Mouse (Mus musculus) hindbrain, embryonic 14.5 days (tissue): ENCODE data around the gene Nav2. TPM values are rescaled to one million over a fixed set of nuclear protein-coding genes. Genes with fewer than 3 reads are reported as not detected.

Experiments used
- ATAC-seq: fragments of 200-750 bp; cut with Nextera tagmentation; 2 replicates; pipeline ENCODE4 v1.8.0; 2017; ENCODE audit warnings: moderate number of reproducible peaks, mild to moderate bottlenecking, moderate TSS enrichment, moderate library complexity; ENCODE audit not compliant: low FRiP score
- DNase-seq: peaks from one replicate; pipeline ENCODE4 v3.0.0-alpha.2; 2015; ENCODE audit warnings: low spot score
- H3K27ac ChIP-seq: fragments of 300-500 bp; sonication (generic); 2 replicates; pipeline ENCODE4 v1.5.1; 2014; ENCODE audit warnings: mild to moderate bottlenecking, moderate library complexity
- H3K27me3 ChIP-seq: fragments of 300-500 bp; sonication (generic); 2 replicates; pipeline ENCODE4 v1.6.1; 2014; ENCODE audit warnings: mild to moderate bottlenecking, low read length, mixed read lengths; ENCODE audit not compliant: control insufficient read depth, insufficient read depth
- H3K36me3 ChIP-seq: fragments of 300-500 bp; sonication (generic); replicated peaks from 2 replicates; pipeline ENCODE4 v1.6.1; 2014; ENCODE audit not compliant: control insufficient read depth, insufficient read depth
- H3K4me1 ChIP-seq: fragments of 300-500 bp; sonication (generic); replicated peaks from 2 replicates; pipeline ENCODE4 v1.6.1; 2014; ENCODE audit warnings: antibody characterized with exemption, low read length, mixed read lengths; ENCODE audit not compliant: control insufficient read depth, insufficient read depth
- H3K4me2 ChIP-seq: fragments of 300-500 bp; sonication (generic); replicated peaks from 2 replicates; pipeline ENCODE4 v1.6.1; 2014; ENCODE audit warnings: mild to moderate bottlenecking, moderate library complexity
- H3K4me3 ChIP-seq: fragments of 300-500 bp; sonication (generic); replicated peaks from 2 replicates; pipeline ENCODE4 v1.5.1; 2014; ENCODE audit warnings: mild to moderate bottlenecking, low read length
- H3K9ac ChIP-seq: fragments of 300-500 bp; sonication (generic); 2 replicates; pipeline ENCODE4 v1.6.1; 2014
- H3K9me3 ChIP-seq: fragments of 300-500 bp; sonication (generic); 2 replicates; pipeline ENCODE4 v1.6.1; 2016; ENCODE audit warnings: low read length; ENCODE audit not compliant: control insufficient read depth
- WGBS: fragments of 180-500 bp; shearing (Covaris S2); extraction: QIAGEN DNeasy Blood & Tissue Kit; methylation state at CpG from one replicate; pipeline ENCODE4 v1.1.7; 2014; 5-methylcytosine and 5-hydroxymethylcytosine counted together
- polyA plus RNA-seq: library from polyadenylated mRNA; unstranded; fragments of >200 nt; fragmentation: Nextera tagmentation; extraction: Ambion mirVana; gene quantifications from 2 replicates; pipeline ENCODE4 v1.2.1, GENCODE M21; 2014

Nav2 gene
- polyA plus RNA-seq, 1 experiment from 2014 or later, result 28.2 TPM

DNA sequence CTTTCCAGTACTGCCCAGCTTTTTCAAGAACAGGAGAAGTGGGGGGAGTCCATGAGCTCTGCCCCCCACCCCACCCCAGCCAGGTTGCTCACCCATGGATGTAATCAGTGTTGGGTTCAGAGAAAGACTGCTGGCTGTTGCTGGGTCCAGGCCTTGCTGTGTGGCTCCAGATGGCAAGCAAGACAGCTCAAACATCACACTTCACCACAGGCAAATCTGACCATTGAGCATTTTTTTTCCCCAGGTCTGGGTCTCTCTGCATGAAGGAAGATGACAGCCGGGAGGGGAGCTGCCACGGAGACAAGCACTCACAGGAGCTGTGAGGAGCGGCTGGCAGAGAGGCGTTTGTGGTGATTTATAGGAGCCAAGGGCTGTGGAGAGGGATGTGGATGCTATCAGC lies 55.0 kb downstream of the Nav2 start:
- Histone ChIP-seq H3K36me3 (no peaks in the 10 kb centered on the region), H3K4me1 (peaks cover 84% of the 10 kb centered on the region), H3K4me3 (peak overlapping the region; percentile 14; the same call in 1 of the 2 replicates), H3K9ac (peak overlapping the region; percentile 38), H3K9me3 (no peaks in the 10 kb centered on the region), H3K27me3 (no peaks in the 10 kb centered on the region), H3K27ac (peak overlapping the region; percentile 65), H3K4me2 (peak overlapping the region; percentile 86)
- WGBS, result 23% methylated on average over 4 of the region's 4 CpGs
- ATAC-seq, result no peak
- no peak for DNase-seq

DNA sequence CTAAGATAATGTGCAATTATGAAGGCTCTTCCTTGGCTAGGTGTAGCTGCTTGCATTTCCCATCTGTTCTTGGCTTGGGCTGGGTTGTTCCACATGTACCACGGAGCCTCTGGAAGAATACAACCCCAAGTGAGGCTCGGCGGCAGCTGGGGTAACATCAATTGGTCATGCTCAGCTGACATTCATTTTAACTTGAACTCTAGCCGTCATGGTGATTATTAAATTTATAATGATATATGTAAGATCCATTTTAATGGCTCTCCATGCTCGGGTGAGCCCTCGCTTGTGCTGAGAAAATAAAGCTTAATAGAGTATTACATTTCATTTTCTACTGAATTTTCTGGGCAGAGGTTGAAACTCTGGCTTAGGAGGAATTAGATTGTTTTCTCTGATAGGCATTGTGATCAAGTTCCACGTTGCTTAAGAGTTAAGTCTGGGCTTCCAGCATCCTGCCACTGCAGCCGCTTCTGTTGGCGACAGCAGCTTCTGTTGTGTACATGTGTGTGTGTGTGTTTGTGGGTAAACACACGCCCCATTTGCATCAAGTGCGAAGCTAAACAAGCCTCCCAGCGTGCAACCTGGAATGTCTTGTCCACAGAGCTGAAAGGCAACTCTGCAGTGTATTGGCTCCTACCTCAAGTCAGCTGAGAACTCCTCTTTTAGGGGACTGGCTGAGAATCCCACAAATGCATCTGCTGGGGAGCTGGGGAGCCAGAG lies 57.4 kb downstream of the Nav2 start:
- Histone ChIP-seq H3K9ac (peak overlapping the region; percentile 9; the same call in 1 of the 2 replicates), H3K27me3 (no peaks in the 10 kb centered on the region), H3K36me3 (no peaks in the 10 kb centered on the region), H3K9me3 (no peaks in the 10 kb centered on the region), H3K4me1 (peaks cover 80% of the 10 kb centered on the region), H3K27ac (peak overlapping the region; percentile 58), H3K4me3 (peak overlapping the region; percentile 19), H3K4me2 (peak overlapping the region; percentile 48)
- ATAC-seq, result peak; percentile 23; the same call in 1 of the 2 replicates
- DNase-seq, result no peak
- WGBS, result 18% methylated on average over 12 of the region's 12 CpGs

DNA sequence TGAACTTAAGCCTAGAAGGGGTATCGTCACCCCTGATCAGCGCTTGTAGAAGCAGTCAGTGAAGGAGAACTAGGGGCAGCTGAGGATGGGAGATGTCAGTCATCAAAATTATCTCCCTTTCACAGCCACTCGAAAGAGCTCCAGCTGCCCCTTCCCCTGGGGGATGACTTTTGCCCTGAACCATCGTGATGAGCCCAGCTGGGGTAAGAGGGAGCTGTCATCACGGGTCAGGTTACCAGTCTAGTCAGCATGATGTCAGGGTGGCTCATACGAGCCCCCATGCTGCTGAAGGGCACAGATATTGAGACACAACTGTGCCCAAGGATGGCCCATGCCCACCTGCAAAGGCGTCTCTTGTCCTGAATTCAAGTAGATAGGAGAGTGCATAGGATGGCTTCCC lies 72.5 kb downstream of the Nav2 start:
- no peaks in the 10 kb centered on the region for H3K9me3 ChIP-seq
- ATAC-seq, result no peak
- H3K4me3 ChIP-seq, result no peak overlapping the region
- no peaks in the 10 kb centered on the region for H3K27me3 ChIP-seq
- 35% methylated on average over 7 of the region's 7 CpGs for WGBS
- peaks cover 26% of the 10 kb centered on the region; the same call in 1 of the 2 replicates for H3K4me1 ChIP-seq
- no peak for DNase-seq
- no peak overlapping the region for H3K27ac ChIP-seq
- H3K4me2 ChIP-seq, result no peak overlapping the region
- H3K36me3 ChIP-seq, result no peaks in the 10 kb centered on the region
- no peak overlapping the region for H3K9ac ChIP-seq

DNA sequence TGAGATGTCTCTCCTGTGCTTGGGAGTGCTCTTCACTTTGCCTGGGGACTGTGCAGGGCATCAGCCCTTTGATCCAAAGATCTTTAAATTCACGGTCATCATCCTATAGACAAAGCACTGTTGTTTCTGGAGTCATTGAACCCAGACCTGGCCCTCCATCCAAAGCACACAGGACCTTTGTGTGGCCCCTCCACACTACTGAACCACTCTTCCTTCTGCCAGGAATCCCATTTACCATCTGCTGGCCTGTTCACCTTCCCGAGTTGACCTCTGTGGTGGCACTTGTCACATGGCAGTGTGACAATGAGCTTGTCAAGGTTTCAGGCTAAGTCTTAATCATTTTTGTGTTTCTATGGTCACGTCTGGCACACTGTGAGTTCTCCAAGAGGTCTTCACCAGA lies 73.3 kb downstream of the Nav2 start:
- DNase-seq (no peak), ATAC-seq (no peak)
- 21% methylated on average over 3 of the region's 3 CpGs for WGBS
- no peak overlapping the region for H3K9ac ChIP-seq
- H3K27me3 ChIP-seq, result no peaks in the 10 kb centered on the region
- H3K4me3 ChIP-seq, result no peak overlapping the region
- peaks cover 25% of the 10 kb centered on the region; the same call in 1 of the 2 replicates for H3K4me1 ChIP-seq
- H3K9me3 ChIP-seq, result no peaks in the 10 kb centered on the region
- H3K4me2 ChIP-seq, result no peak overlapping the region
- H3K36me3 ChIP-seq, result no peaks in the 10 kb centered on the region
- H3K27ac ChIP-seq, result no peak overlapping the region

DNA sequence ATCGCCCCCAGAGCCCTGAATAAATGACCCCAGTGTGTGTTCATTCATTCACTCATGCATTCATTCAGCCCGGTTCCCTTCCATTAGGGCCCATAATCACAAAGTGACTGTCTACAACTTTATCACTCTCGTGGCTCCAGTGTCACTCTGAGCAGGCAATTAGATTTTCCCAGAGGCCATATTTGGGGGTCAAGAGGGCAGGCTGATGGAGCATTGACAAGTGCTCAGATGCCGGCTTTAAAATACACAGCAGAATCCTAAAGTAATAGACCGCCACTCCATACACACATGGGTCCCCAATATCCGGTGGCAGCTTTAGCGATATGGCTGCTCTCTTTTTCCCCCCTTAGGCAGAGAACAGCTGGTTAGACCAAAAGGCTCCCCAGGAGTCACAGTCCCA lies 74.1 kb downstream of the Nav2 start:
- H3K9ac ChIP-seq, result no peak overlapping the region
- peaks cover 18% of the 10 kb centered on the region; the same call in 1 of the 2 replicates for H3K4me1 ChIP-seq
- ATAC-seq (no peak), DNase-seq (no peak)
- H3K4me2 ChIP-seq, result no peak overlapping the region
- H3K27ac ChIP-seq, result no peak overlapping the region
- H3K4me3 ChIP-seq, result no peak overlapping the region
- no peaks in the 10 kb centered on the region for H3K9me3 ChIP-seq
- H3K36me3 ChIP-seq, result no peaks in the 10 kb centered on the region
- H3K27me3 ChIP-seq, result no peaks in the 10 kb centered on the region
- 34% methylated on average over 7 of the region's 7 CpGs for WGBS

DNA sequence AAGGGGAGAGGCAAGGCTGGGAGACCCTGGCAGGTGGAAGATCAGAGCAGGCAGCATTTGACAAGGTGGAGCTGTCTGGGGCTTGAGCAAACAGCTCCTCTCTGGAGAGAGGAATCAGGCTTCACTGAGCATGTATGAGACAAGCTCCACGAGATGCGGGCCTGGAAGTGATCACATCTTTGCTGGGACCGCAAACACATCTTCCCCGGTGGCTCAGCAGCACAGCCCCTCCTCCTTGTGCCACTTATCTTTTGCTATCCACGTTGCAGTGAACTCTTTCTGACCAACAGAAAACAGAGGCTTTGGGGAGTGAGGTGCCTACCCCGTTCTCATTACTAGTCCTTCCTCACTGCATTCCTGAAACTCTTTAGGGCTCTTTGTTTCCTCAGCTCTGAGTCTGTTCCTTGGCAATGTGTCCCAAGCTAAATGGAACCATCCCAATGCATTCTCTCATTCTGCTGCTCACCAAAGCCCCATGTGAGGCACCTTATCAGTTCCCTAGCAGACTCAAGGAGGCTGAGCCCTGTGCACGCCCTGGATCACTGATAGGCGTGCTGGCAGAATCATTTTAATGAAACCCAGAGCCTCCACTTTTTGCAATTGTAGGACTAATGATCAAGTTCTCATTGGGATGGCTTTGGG lies 83.5 kb downstream of the Nav2 start:
- Histone ChIP-seq H3K27me3 (no peaks in the 10 kb centered on the region), H3K36me3 (no peaks in the 10 kb centered on the region), H3K4me1 (peaks cover 26% of the 10 kb centered on the region), H3K27ac (no peak overlapping the region), H3K4me3 (no peak overlapping the region), H3K9ac (no peak overlapping the region), H3K9me3 (no peaks in the 10 kb centered on the region), H3K4me2 (no peak overlapping the region)
- DNase-seq (no peak), ATAC-seq (no peak)
- 41% methylated on average over 8 of the region's 8 CpGs for WGBS

DNA sequence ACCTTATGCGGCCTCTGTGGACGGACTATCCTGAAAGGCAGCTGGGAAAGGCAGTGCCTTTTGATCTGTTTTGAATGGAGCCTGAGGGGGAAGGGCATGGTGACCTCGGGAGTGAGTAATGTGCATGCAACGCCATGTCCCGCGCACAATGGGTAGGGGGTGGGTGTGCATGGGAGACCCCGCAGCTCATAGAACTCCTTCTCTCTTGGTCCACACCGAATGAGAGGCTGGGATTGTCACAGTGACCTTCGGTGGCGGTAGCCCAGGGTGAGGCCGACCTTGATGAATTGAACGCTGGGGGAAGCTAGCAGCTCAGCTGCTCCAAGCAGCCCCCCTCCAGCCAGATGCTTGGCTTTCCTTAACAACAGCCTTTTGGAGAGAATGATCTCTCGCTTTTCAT lies 86.7 kb downstream of the Nav2 start:
- H3K27ac ChIP-seq, result peak overlapping the region; percentile 66
- H3K4me2 ChIP-seq, result peak overlapping the region; percentile 0; the same call in 1 of the 2 replicates
- 3% methylated on average over 13 of the region's 13 CpGs for WGBS
- no peak overlapping the region for H3K4me3 ChIP-seq
- H3K9ac ChIP-seq, result peak overlapping the region; percentile 35; the same call in 1 of the 2 replicates
- DNase-seq (no peak), ATAC-seq (peak; percentile 71; the same call in 1 of the 2 replicates)
- H3K9me3 ChIP-seq, result no peaks in the 10 kb centered on the region
- no peaks in the 10 kb centered on the region for H3K27me3 ChIP-seq
- H3K36me3 ChIP-seq, result no peaks in the 10 kb centered on the region
- H3K4me1 ChIP-seq, result peaks cover 38% of the 10 kb centered on the region

DNA sequence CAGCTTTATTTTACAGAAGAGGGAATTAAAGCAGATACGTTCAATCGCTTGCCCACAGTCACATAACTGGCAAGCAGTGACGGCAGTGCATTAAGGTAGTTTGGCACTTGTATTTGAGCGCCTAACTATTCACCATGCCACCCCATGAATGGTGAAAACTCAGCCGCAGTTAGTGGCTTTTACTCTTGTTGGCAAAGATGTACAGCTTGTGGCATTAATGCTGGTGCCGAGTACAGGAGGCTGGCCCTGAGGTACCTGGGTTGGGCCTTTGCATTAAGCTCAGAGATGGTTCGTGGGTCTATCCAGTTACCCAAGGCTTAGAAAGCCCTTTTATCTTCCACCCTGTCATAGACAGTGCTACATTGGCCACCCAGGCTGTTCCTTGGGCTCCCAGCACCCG lies 87.2 kb downstream of the Nav2 start:
- H3K9ac ChIP-seq, result no peak overlapping the region
- peaks cover 40% of the 10 kb centered on the region for H3K4me1 ChIP-seq
- no peaks in the 10 kb centered on the region for H3K27me3 ChIP-seq
- no peaks in the 10 kb centered on the region for H3K36me3 ChIP-seq
- DNase-seq (no peak), ATAC-seq (no peak)
- H3K4me2 ChIP-seq, result 0 out of 2 replicates have a peak overlapping the region, but pooled peaks have one; percentile 0
- H3K9me3 ChIP-seq, result no peaks in the 10 kb centered on the region
- H3K4me3 ChIP-seq, result no peak overlapping the region
- peak overlapping the region; percentile 66 for H3K27ac ChIP-seq
- WGBS, result 21% methylated on average over 8 of the region's 8 CpGs

DNA sequence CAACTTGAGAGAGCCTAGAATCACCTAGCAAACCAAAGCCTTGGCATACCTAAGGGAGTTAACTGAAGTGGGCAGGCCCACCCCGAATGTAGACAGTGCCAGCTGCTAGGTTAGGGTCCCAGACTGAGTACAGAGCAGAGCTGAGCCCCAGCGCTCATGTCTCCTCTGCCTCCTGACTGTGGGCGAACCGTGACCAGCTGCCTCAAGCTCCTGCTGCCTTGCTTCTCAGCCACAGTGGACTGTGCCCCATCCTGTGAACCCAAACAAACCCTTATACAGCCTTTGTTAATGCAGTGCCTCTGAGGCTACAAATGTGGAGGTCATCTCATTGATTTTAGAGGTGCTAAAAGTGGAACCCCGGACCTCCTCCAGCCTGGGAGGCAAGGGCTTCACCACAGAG lies 88.3 kb downstream of the Nav2 start:
- DNase-seq (no peak), ATAC-seq (peak; percentile 21; the same call in 1 of the 2 replicates)
- no peaks in the 10 kb centered on the region for H3K27me3 ChIP-seq
- no peak overlapping the region for H3K9ac ChIP-seq
- H3K36me3 ChIP-seq, result no peaks in the 10 kb centered on the region
- WGBS, result 48% methylated on average over 5 of the region's 5 CpGs
- H3K27ac ChIP-seq, result no peak overlapping the region
- H3K4me1 ChIP-seq, result peaks cover 39% of the 10 kb centered on the region
- no peaks in the 10 kb centered on the region for H3K9me3 ChIP-seq
- H3K4me2 ChIP-seq, result no peak overlapping the region
- H3K4me3 ChIP-seq, result no peak overlapping the region
